9 mouse cellular contexts compared by ENCODE assay signal in the genomic region with DNA sequence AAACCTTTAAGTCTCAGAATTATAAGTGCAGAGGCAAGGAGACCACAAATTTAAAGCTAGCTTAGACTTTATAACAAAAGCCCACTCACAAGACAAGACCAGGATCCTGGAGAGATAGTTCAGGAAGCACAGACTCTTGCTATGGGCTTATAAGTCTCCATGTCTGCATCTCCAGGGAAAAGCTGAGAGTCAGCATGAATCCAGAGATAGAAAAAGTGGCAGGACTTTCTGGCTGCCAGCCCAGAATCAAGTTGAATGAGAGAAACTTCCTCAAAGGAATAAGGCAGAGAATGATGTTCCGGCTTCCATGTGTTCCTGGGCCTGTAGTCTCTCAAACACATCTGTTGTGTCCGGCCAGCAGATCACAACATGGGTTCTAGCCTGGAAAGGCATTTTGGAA.
DNase-seq lines count a peak whose midpoint lies in the region; ATAC-seq and TF ChIP-seq lines count a peak whose summit lies in the region.
"Had no signal": no experiment of that assay in that cellular context is flagged by ENCODE, and none has a peak within 500 bp of the region (broad histone marks: within the 10 kb centered on the region; RNA-seq: fewer than 3 reads in every experiment).

No protein-coding gene starts in this region.

- 48% methylated on average over 2 of the region's 2 CpGs for WGBS in forebrain, embryonic 16.5 days
- 91% methylated on average over 2 of the region's 2 CpGs for WGBS in forebrain, embryonic 12.5 days
- 38% methylated on average over 2 of the region's 2 CpGs for WGBS in lung, postnatal 0 days
- 41% methylated on average over 2 of the region's 2 CpGs for WGBS in lung, adult 2 months

- H3K4me1 ChIP-seq in forebrain, embryonic 16.5 days (replicated peaks; ENCODE audit: control insufficient read depth, insufficient read depth, low read length) = 0 out of 2 replicates have a peak, but pooled peaks cover 2% of the 10 kb centered on the region
- no peaks in the 10 kb centered on the region for H3K4me1 ChIP-seq in forebrain, embryonic 12.5 days
- no peaks in the 10 kb centered on the region for H3K4me1 ChIP-seq in lung, postnatal 0 days (ENCODE audit: insufficient read depth, low read depth, low read length)
- H3K4me1 ChIP-seq in lung, adult 2 months (ENCODE audit: control insufficient read depth, insufficient read depth, low read length) = no peaks in the 10 kb centered on the region

- peak; percentile 18; the same call in 1 of the 2 replicates for ATAC-seq in forebrain, embryonic 16.5 days
- no peak for ATAC-seq in forebrain, embryonic 12.5 days (ENCODE audit: low FRiP score)
- no peak for ATAC-seq in lung, postnatal 0 days

- H3K9me3 ChIP-seq in forebrain, embryonic 16.5 days (ENCODE audit: control insufficient read depth, low read length) = no peaks in the 10 kb centered on the region
- H3K9me3 ChIP-seq in forebrain, embryonic 12.5 days = no peaks in the 10 kb centered on the region
- H3K9me3 ChIP-seq in lung, postnatal 0 days (ENCODE audit: low read length) = no peaks in the 10 kb centered on the region

- TF ChIP-seq POLR2A in lung, adult 2 months (IDR thresholded peaks at IDR 0.05; ENCODE audit: borderline replicate concordance, extremely low read depth, low read depth, low read length) = no peak

- H3K9ac ChIP-seq in forebrain, embryonic 16.5 days (replicated peaks; ENCODE audit: low read depth, low read length) = no peak overlapping the region
- H3K9ac ChIP-seq in forebrain, embryonic 12.5 days = no peak overlapping the region
- H3K9ac ChIP-seq in lung, postnatal 0 days (replicated peaks; ENCODE audit: low read depth) = no peak overlapping the region

- DNase-seq in lung, postnatal 0 days (ENCODE audit: low spot score) = peak; percentile 30
- DNase-seq in lung, adult 2 months = no peak
- DNase-seq in layer of hippocampus, postnatal 36 days = peak; percentile 10 to 17
- DNase-seq in testis, postnatal 10 days (ENCODE audit: low spot score) = peak; percentile 62
- DNase-seq in urinary bladder, adult 18-20 months (ENCODE audit: low spot score in 2 of 2) = no peak
- DNase-seq in adrenal gland, adult 18-20 months (ENCODE audit: low spot score in 2 of 2) = no peak

- TF ChIP-seq CTCF in lung, postnatal 0 days (IDR thresholded peaks at IDR 0.05) = no peak
- no peak for TF ChIP-seq CTCF in lung, adult 2 months (IDR thresholded peaks at IDR 0.05; ENCODE audit: insufficient read depth, low read length)

- H3K27me3 ChIP-seq in forebrain, embryonic 16.5 days (replicated peaks; ENCODE audit: control insufficient read depth, insufficient read depth, low read length) = no peaks in the 10 kb centered on the region
- H3K27me3 ChIP-seq in forebrain, embryonic 12.5 days = no peaks in the 10 kb centered on the region
- H3K27me3 ChIP-seq in lung, postnatal 0 days (replicated peaks; ENCODE audit: insufficient read depth, low read length) = no peaks in the 10 kb centered on the region
- H3K27me3 ChIP-seq: CH12.LX had no signal

- H3K36me3 ChIP-seq in forebrain, embryonic 16.5 days (ENCODE audit: control insufficient read depth, insufficient read depth) = no peaks in the 10 kb centered on the region
- no peaks in the 10 kb centered on the region for H3K36me3 ChIP-seq in forebrain, embryonic 12.5 days (replicated peaks)
- no peaks in the 10 kb centered on the region for H3K36me3 ChIP-seq in lung, postnatal 0 days (ENCODE audit: insufficient read depth, low read length)

- H3K4me3 ChIP-seq in forebrain, embryonic 16.5 days (replicated peaks; ENCODE audit: low read length) = no peak overlapping the region
- no peak overlapping the region for H3K4me3 ChIP-seq in forebrain, embryonic 12.5 days (replicated peaks)
- H3K4me3 ChIP-seq in lung, postnatal 0 days (ENCODE audit: low read depth, low read length) = no peak overlapping the region
- H3K4me3 ChIP-seq in lung, adult 2 months (replicated peaks; ENCODE audit: extremely low read depth, low read depth, low read length) = no peak overlapping the region

- H3K4me2 ChIP-seq in forebrain, embryonic 16.5 days (ENCODE audit: low read length) = no peak overlapping the region
- no peak overlapping the region for H3K4me2 ChIP-seq in forebrain, embryonic 12.5 days
- H3K4me2 ChIP-seq in lung, postnatal 0 days (replicated peaks; ENCODE audit: low read depth, low read length) = no peak overlapping the region

- no peak for TF ChIP-seq EP300 in lung, postnatal 0 days (IDR thresholded peaks at IDR 0.05)

- H3K27ac ChIP-seq in forebrain, embryonic 16.5 days (ENCODE audit: low read length) = no peak overlapping the region
- no peak overlapping the region for H3K27ac ChIP-seq in forebrain, embryonic 12.5 days
- H3K27ac ChIP-seq in lung, postnatal 0 days (ENCODE audit: low read length) = no peak overlapping the region

Comparison
In these comparisons a context has a peak if more than half of its experiments do, and no peak if none do; other contexts are left out.
1. DNase-seq: peak in lung, postnatal 0 days (single experiment), layer of hippocampus, postnatal 36 days (2 of 2) and testis, postnatal 10 days (single experiment); none in lung, adult 2 months (single experiment), urinary bladder, adult 18-20 months (0 of 2) and adrenal gland, adult 18-20 months (0 of 2).